Mouse (Mus musculus): ENCODE measurements around the gene Jph4.

GRCm38 (mm10) chr14:55095263-55095662, 21.5 kb downstream of the Jph4 start:
- TF ChIP-seq CTCF (IDR thresholded peaks at IDR 0.05; ENCODE audit: insufficient read depth, low read length) (no peak), POLR2A (IDR thresholded peaks at IDR 0.05; ENCODE audit: borderline replicate concordance, extremely low read depth, low read depth, low read length) (no peak)
